Mouse (Mus musculus): Measurements from ENCODE around the gene Ankib1. TPM values are rescaled to one million over a fixed set of nuclear protein-coding genes. Genes with fewer than 3 reads are reported as not detected.

Gene Ankib1
- polyA plus RNA-seq, 1 experiment from 2014 or later, result 6.8 TPM

GRCm38 (mm10) chr5:3651621-3652020 lies 151.1 kb downstream of the Ankib1 start:
- no peaks in the 10 kb centered on the region for H3K4me1 ChIP-seq (ENCODE audit: insufficient read depth, low read depth, low read length)
- no peaks in the 10 kb centered on the region for H3K27me3 ChIP-seq (replicated peaks; ENCODE audit: insufficient read depth, low read length)
- H3K9ac ChIP-seq (replicated peaks; ENCODE audit: low read depth), result no peak overlapping the region
- no peaks in the 10 kb centered on the region for H3K36me3 ChIP-seq (ENCODE audit: insufficient read depth, low read length)
- ATAC-seq, result no peak
- DNase-seq (ENCODE audit: low spot score), result no peak
- no peaks in the 10 kb centered on the region for H3K9me3 ChIP-seq (ENCODE audit: low read length)
- 84% methylated on average over 5 of the region's 5 CpGs for WGBS
- no peak overlapping the region for H3K4me3 ChIP-seq (ENCODE audit: low read depth, low read length)
- TF ChIP-seq EP300 (IDR thresholded peaks at IDR 0.05), result no peak
- TF ChIP-seq CTCF (IDR thresholded peaks at IDR 0.05), result no peak
- H3K4me2 ChIP-seq (replicated peaks; ENCODE audit: low read depth, low read length), result no peak overlapping the region
- no peak overlapping the region for H3K27ac ChIP-seq (ENCODE audit: low read length)

- DNase-seq (ENCODE audit: low spot score), result no peak
- Histone ChIP-seq H3K27me3 (replicated peaks; ENCODE audit: insufficient read depth, low read length) (no peaks in the 10 kb centered on the region), H3K4me1 (ENCODE audit: insufficient read depth, low read depth, low read length) (no peaks in the 10 kb centered on the region)
Observed at GRCm38 (mm10) chr5:3650881-3651280, 151.8 kb downstream of the Ankib1 start, which contains the start of gene Tmbim7. Gene Tmbim7, plus strand, starts transcription at chr5:3651181.

GRCm38 (mm10) chr5:3648849-3649210 lies 153.9 kb downstream of the Ankib1 start:
- 73% methylated on average over 4 of the region's 4 CpGs for WGBS
- no peak overlapping the region for H3K9ac ChIP-seq (replicated peaks; ENCODE audit: low read depth)
- H3K27me3 ChIP-seq (replicated peaks; ENCODE audit: insufficient read depth, low read length), result no peaks in the 10 kb centered on the region
- no peaks in the 10 kb centered on the region for H3K9me3 ChIP-seq (ENCODE audit: low read length)
- DNase-seq (ENCODE audit: low spot score) (no peak), ATAC-seq (no peak)
- no peak overlapping the region for H3K4me2 ChIP-seq (replicated peaks; ENCODE audit: low read depth, low read length)
- TF ChIP-seq CTCF (IDR thresholded peaks at IDR 0.05), result no peak
- no peak for TF ChIP-seq EP300 (IDR thresholded peaks at IDR 0.05)
- no peaks in the 10 kb centered on the region for H3K36me3 ChIP-seq (ENCODE audit: insufficient read depth, low read length)
- H3K4me3 ChIP-seq (ENCODE audit: low read depth, low read length), result no peak overlapping the region
- no peak overlapping the region for H3K27ac ChIP-seq (ENCODE audit: low read length)
- H3K4me1 ChIP-seq (ENCODE audit: insufficient read depth, low read depth, low read length), result no peaks in the 10 kb centered on the region

More at GRCm38 (mm10) chr5:3650881-3651280, 151.8 kb downstream of the Ankib1 start, which contains the start of gene Tmbim7:
- Histone ChIP-seq H3K9me3 (ENCODE audit: low read length) (no peaks in the 10 kb centered on the region), H3K4me3 (ENCODE audit: low read depth, low read length) (no peak within 1 kb of the TSS), H3K27ac (ENCODE audit: low read length) (no peak within 1 kb of the TSS), H3K9ac (replicated peaks; ENCODE audit: low read depth) (no peak within 1 kb of the TSS), H3K4me2 (replicated peaks; ENCODE audit: low read depth, low read length) (no peak within 1 kb of the TSS), H3K36me3 (ENCODE audit: insufficient read depth, low read length) (no peaks in the 10 kb centered on the region)
- ATAC-seq, result no peak
- TF ChIP-seq CTCF (IDR thresholded peaks at IDR 0.05), result no peak
- TF ChIP-seq EP300 (IDR thresholded peaks at IDR 0.05), result no peak
- WGBS, result 70% methylated on average over 6 of the region's 6 CpGs

- TF ChIP-seq EP300 (IDR thresholded peaks at IDR 0.05) (no peak), CTCF (IDR thresholded peaks at IDR 0.05) (no peak)
- Histone ChIP-seq H3K27ac (ENCODE audit: low read length) (no peak overlapping the region), H3K9ac (replicated peaks; ENCODE audit: low read depth) (no peak overlapping the region), H3K9me3 (ENCODE audit: low read length) (no peaks in the 10 kb centered on the region), H3K36me3 (ENCODE audit: insufficient read depth, low read length) (no peaks in the 10 kb centered on the region), H3K4me1 (ENCODE audit: insufficient read depth, low read depth, low read length) (no peaks in the 10 kb centered on the region), H3K4me2 (replicated peaks; ENCODE audit: low read depth, low read length) (peak overlapping the region; percentile 66), H3K4me3 (ENCODE audit: low read depth, low read length) (no peak overlapping the region; the same call in 1 of the 2 replicates), H3K27me3 (replicated peaks; ENCODE audit: insufficient read depth, low read length) (no peaks in the 10 kb centered on the region)
- no peak for ATAC-seq
- DNase-seq (ENCODE audit: low spot score), result no peak
- WGBS, result 39% methylated on average over 4 of the region's 4 CpGs
Observed at GRCm38 (mm10) chr5:3648206-3648848, 154.4 kb downstream of the Ankib1 start.

- peak; percentile 96 for DNase-seq (ENCODE audit: low spot score)
- peak overlapping the region; percentile 66 for H3K4me2 ChIP-seq (replicated peaks; ENCODE audit: low read depth, low read length)
- H3K27ac ChIP-seq (ENCODE audit: low read length), result peak overlapping the region; percentile 93
- peak overlapping the region; percentile 96 for H3K4me3 ChIP-seq (ENCODE audit: low read depth, low read length)
- H3K9ac ChIP-seq (replicated peaks; ENCODE audit: low read depth), result peak overlapping the region; percentile 82
- 1% methylated on average over 12 of the region's 46 CpGs for WGBS
- TF ChIP-seq CTCF (IDR thresholded peaks at IDR 0.05) (no peak; the same call in 1 of the 2 replicates), EP300 (IDR thresholded peaks at IDR 0.05) (no peak)
- H3K36me3 ChIP-seq (ENCODE audit: insufficient read depth, low read length), result no peaks in the 10 kb centered on the region
- H3K4me1 ChIP-seq (ENCODE audit: insufficient read depth, low read depth, low read length), result no peaks in the 10 kb centered on the region
- peak; percentile 98 for ATAC-seq
- no peaks in the 10 kb centered on the region for H3K27me3 ChIP-seq (replicated peaks; ENCODE audit: insufficient read depth, low read length)
- H3K9me3 ChIP-seq (ENCODE audit: low read length), result no peaks in the 10 kb centered on the region
Observed at GRCm38 (mm10) chr5:3647708-3648121, 155.0 kb downstream of the Ankib1 start.

GRCm38 (mm10) chr5:3646991-3647707 lies 155.6 kb downstream of the Ankib1 start:
- H3K4me1 ChIP-seq (ENCODE audit: insufficient read depth, low read depth, low read length), result no peaks in the 10 kb centered on the region

More at GRCm38 (mm10) chr5:3646991-3647707, 155.6 kb downstream of the Ankib1 start:
- H3K4me3 ChIP-seq (ENCODE audit: low read depth, low read length), result peak overlapping the region; percentile 96
- no peaks in the 10 kb centered on the region for H3K9me3 ChIP-seq (ENCODE audit: low read length)
- DNase-seq (ENCODE audit: low spot score), result peak; percentile 82
- H3K4me2 ChIP-seq (replicated peaks; ENCODE audit: low read depth, low read length), result peak overlapping the region; percentile 66
- ATAC-seq, result peak; percentile 45
- H3K27ac ChIP-seq (ENCODE audit: low read length), result peak overlapping the region; percentile 93
- H3K9ac ChIP-seq (replicated peaks; ENCODE audit: low read depth), result peak overlapping the region; percentile 82
- no peak for TF ChIP-seq EP300 (IDR thresholded peaks at IDR 0.05)
- peak; percentile 74 for TF ChIP-seq CTCF (IDR thresholded peaks at IDR 0.05)
- H3K27me3 ChIP-seq (replicated peaks; ENCODE audit: insufficient read depth, low read length), result no peaks in the 10 kb centered on the region
- under 1% methylated on average over 34 of the region's 60 CpGs for WGBS
- no peaks in the 10 kb centered on the region for H3K36me3 ChIP-seq (ENCODE audit: insufficient read depth, low read length)

All from lung, postnatal 0 days (tissue).